Mouse (Mus musculus) forebrain, embryonic 11.5 days (tissue): ENCODE measurements around the gene Dnase1l2. TPM values are rescaled to one million over a fixed set of nuclear protein-coding genes. Genes with fewer than 3 reads are reported as not detected.
"Not testable (repeated sequence)": the region's sequence is repeated elsewhere in the genome, so short reads cannot be mapped to it uniquely, and the experiment has no call there.

Experiments used
- ATAC-seq: fragments of 200-750 bp; cut with Nextera tagmentation; replicated peaks from 2 replicates; pipeline ENCODE4 v1.8.0; 2017; ENCODE audit warnings: moderate TSS enrichment; ENCODE audit not compliant: low FRiP score
- DNase-seq: peaks from one replicate; pipeline ENCODE4 v3.0.0-alpha.2; 2017; ENCODE audit warnings: low spot score
- H3K27ac ChIP-seq: fragments of 300-500 bp; sonication (generic); 2 replicates; pipeline ENCODE4 v1.5.1; 2014; ENCODE audit warnings: low read depth, low read length
- H3K27me3 ChIP-seq: fragments of 300-500 bp; sonication (generic); 2 replicates; pipeline ENCODE4 v1.6.1; 2014; ENCODE audit warnings: mild to moderate bottlenecking, low read length, mixed read lengths; ENCODE audit not compliant: control insufficient read depth, insufficient read depth
- H3K36me3 ChIP-seq: fragments of 300-500 bp; sonication (generic); 2 replicates; pipeline ENCODE4 v1.6.1; 2014; ENCODE audit warnings: mild to moderate bottlenecking, low read length, moderate library complexity, mixed read lengths; ENCODE audit not compliant: control insufficient read depth, insufficient read depth
- H3K4me1 ChIP-seq: fragments of 300-500 bp; sonication (generic); replicated peaks from 2 replicates; pipeline ENCODE4 v1.6.1; 2014; ENCODE audit warnings: low read length, mixed read lengths; ENCODE audit not compliant: control insufficient read depth, insufficient read depth
- H3K4me2 ChIP-seq: fragments of 300-500 bp; sonication (generic); 2 replicates; pipeline ENCODE4 v1.6.1; 2014; ENCODE audit warnings: low read depth, mild to moderate bottlenecking, low read length, moderate library complexity, mixed read lengths; ENCODE audit not compliant: severe bottlenecking
- H3K4me3 ChIP-seq: fragments of 300-500 bp; sonication (generic); 2 replicates; pipeline ENCODE4 v1.5.1; 2014; ENCODE audit warnings: low read depth, low read length
- H3K9ac ChIP-seq: fragments of 300-500 bp; sonication (generic); 2 replicates; pipeline ENCODE4 v1.6.1; 2014; ENCODE audit warnings: low read length
- H3K9me3 ChIP-seq: fragments of 300-500 bp; sonication (generic); 2 replicates; pipeline ENCODE4 v1.6.1; 2016; ENCODE audit warnings: low read length, mixed read lengths; ENCODE audit not compliant: control insufficient read depth
- WGBS: fragments of 180-500 bp; shearing (Covaris S2); extraction: QIAGEN DNeasy Blood & Tissue Kit; methylation state at CpG from one replicate; pipeline ENCODE4 v1.1.7; 2014; 5-methylcytosine and 5-hydroxymethylcytosine counted together
- polyA plus RNA-seq: library from polyadenylated mRNA; unstranded; fragments of >200 nt; fragmentation: Nextera tagmentation; extraction: Ambion mirVana; gene quantifications from 2 replicates; pipeline ENCODE4 v1.2.1, GENCODE M21; 2014

The Dnase1l2 gene
- polyA plus RNA-seq, 1 experiment from 2014 or later: 3.3 TPM

DNA sequence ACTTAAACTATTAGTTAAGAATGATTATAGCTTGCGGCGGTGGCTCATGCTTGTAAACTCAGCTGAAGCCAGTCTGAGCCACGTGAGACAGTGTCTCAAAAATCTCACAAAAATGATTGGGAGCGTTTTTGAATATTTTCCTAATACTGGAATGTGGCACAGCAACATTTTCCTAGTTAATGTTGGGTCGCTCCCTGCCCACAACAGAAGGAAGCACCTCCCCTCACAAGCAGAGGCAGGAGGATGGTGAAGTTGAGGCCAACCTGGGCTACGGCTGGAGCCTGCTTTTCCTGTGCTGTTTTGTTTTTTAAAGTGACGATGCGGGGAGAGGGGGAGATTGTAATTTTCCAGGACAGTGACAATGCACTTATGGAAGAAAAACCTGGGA is 15.7 kb downstream of the Dnase1l2 start:
- DNase-seq (no peak), ATAC-seq (no peak)
- peak overlapping the region; percentile 87 for H3K27ac ChIP-seq
- WGBS: 7% methylated on average over 8 of the region's 8 CpGs
- peak overlapping the region; percentile 90 for H3K9ac ChIP-seq
- peaks cover 2% of the 10 kb centered on the region for H3K4me1 ChIP-seq
- H3K4me3 ChIP-seq: peak overlapping the region; percentile 71
- H3K9me3 ChIP-seq: no peaks in the 10 kb centered on the region
- H3K27me3 ChIP-seq: no peaks in the 10 kb centered on the region
- H3K36me3 ChIP-seq: peaks cover 16% of the 10 kb centered on the region
- H3K4me2 ChIP-seq: peak overlapping the region; percentile 67

- Histone ChIP-seq H3K9ac (peak within 1 kb of the TSS; percentile 90), H3K27me3 (no peaks in the 10 kb centered on the region), H3K36me3 (peaks cover 16% of the 10 kb centered on the region), H3K27ac (peak within 1 kb of the TSS; percentile 87), H3K4me1 (peaks cover 2% of the 10 kb centered on the region), H3K9me3 (no peaks in the 10 kb centered on the region), H3K4me3 (peak within 1 kb of the TSS; percentile 71), H3K4me2 (peak within 1 kb of the TSS; percentile 67)
- WGBS: under 1% methylated on average over 48 of the region's 48 CpGs
- peak; percentile 96 for DNase-seq
- ATAC-seq: peak; percentile 99
Observed at GRCm38 (mm10) chr17:24426471-24427169, 16.3 kb downstream of the Dnase1l2 start, which contains the start of gene Eci1. Eci1 (plus strand) TSS chr17:24426641.

DNA sequence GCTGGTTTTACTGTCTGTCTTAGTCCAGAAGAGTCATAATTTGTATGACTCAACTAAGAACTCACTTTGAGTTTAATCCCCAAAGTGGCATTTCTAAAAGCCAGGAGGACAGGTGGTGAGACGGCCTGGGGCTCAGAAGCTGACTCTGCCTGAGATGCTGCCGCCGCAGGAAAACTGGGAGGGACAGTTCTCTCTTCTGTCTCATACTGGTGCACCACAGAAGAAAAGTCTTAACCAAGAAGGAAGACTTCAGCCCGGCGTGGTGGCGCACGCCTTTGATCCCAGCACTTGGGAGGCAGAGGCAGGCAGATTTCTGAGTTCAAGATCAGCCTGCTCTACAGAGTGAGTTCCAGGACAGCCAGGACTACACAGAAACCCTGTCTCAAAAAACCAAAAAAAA is 17.0 kb downstream of the Dnase1l2 start:
- Histone ChIP-seq H3K4me1 (peaks cover 2% of the 10 kb centered on the region), H3K27me3 (no peaks in the 10 kb centered on the region), H3K36me3 (peaks cover 18% of the 10 kb centered on the region), H3K27ac (no peak overlapping the region), H3K4me3 (no peak overlapping the region), H3K4me2 (peak overlapping the region; percentile 67; the same call in 1 of the 2 replicates), H3K9me3 (no peaks in the 10 kb centered on the region), H3K9ac (no peak overlapping the region)
- 0 out of 2 replicates have a peak, but pooled peaks have one; percentile 1 for ATAC-seq
- DNase-seq: no peak
- WGBS: 94% methylated on average over 7 of the region's 7 CpGs

GRCm38 (mm10) chr17:24425326-24425725 is 17.6 kb downstream of the Dnase1l2 start:
- H3K4me3 ChIP-seq, H3K27me3 ChIP-seq, DNase-seq, H3K27ac ChIP-seq, H3K4me1 ChIP-seq, H3K9me3 ChIP-seq, H3K9ac ChIP-seq, ATAC-seq, H3K4me2 ChIP-seq: not testable (repeated sequence)
- peaks cover 21% of the 10 kb centered on the region for H3K36me3 ChIP-seq
- WGBS: 97% methylated on average over 5 of the region's 8 CpGs

DNA sequence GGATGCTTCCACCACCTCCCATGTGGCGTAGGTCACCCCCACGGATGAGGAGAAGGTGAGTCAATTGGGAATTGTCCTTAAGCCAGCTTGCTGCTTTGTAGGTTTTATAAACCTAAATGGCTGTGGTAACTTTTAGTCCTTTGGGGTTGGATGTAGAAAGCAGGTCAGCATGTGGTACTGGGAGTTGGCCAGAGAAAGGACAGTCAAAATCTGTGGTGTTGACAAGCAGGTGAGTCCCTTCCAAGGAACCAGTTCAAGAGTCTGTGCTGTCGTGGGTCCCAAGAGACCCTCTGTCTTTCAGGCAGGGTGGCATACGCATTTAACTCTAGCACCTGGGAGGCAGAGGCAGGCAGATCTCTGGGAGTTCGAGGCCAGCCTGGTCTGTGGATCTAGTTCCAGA is 18.4 kb downstream of the Dnase1l2 start:
- 97% methylated on average over 5 of the region's 5 CpGs for WGBS
- Histone ChIP-seq H3K9ac (no peak overlapping the region), H3K27ac (no peak overlapping the region), H3K9me3 (no peaks in the 10 kb centered on the region), H3K4me3 (no peak overlapping the region), H3K4me1 (peaks cover 2% of the 10 kb centered on the region), H3K27me3 (no peaks in the 10 kb centered on the region), H3K36me3 (peaks cover 28% of the 10 kb centered on the region), H3K4me2 (no peak overlapping the region)
- no peak for DNase-seq
- no peak for ATAC-seq

DNA sequence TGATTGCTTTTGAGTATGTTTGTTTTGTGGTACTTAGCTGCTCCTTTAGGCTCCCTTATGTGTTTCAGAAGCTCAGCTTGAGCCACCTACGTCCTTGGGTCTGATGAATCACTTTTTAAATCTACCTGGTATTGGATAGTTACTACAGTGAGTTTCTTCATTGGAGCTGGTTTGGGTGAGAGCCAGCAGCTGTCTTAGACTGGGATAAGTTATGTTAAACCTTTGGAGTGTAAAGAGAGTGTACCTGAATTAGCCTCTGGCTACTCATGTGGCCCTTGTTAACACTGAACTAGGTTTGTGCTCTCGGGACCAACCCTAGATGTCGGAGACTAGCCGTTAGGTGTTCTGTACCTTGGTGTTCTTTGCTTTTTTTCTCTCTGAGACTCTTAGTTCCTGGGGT is 19.8 kb downstream of the Dnase1l2 start:
- WGBS: 93% methylated on average over 4 of the region's 4 CpGs
- Histone ChIP-seq H3K4me3 (no peak overlapping the region), H3K36me3 (peaks cover 35% of the 10 kb centered on the region), H3K27me3 (no peaks in the 10 kb centered on the region), H3K27ac (no peak overlapping the region), H3K4me1 (peaks cover 2% of the 10 kb centered on the region), H3K9me3 (no peaks in the 10 kb centered on the region), H3K4me2 (no peak overlapping the region), H3K9ac (no peak overlapping the region)
- ATAC-seq (no peak), DNase-seq (no peak)

DNA sequence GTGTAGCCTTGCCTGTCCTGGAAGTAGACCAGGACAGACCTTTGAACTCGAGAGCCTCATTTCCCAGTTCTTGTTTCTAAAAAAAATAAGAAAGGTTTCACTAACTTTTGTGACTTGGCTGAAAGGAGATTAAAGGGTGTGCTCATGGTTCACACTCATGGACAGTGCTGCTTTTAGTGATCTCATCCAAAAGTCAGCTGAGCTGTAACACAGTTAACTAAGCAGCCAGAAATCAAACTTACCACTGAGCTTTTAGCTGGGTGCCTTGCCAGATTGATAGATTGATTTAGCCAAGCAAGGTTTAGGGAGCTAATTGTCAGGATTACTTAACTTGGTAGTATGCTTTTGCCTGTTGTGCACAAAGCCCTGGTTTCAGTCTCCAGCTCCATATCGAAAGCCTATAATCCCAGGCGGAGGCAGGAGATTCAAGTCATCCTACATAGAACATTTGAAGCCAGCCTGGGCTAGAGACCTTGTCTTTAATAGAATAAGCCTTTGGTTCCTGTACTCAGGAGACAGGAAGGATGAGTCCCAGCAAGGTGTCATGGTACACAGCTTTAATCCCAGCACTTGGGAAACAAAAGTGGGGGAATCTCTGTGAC is 26.8 kb downstream of the Dnase1l2 start:
- no peak overlapping the region for H3K27ac ChIP-seq
- ATAC-seq (no peak), DNase-seq (no peak)
- H3K36me3 ChIP-seq: peaks cover 19% of the 10 kb centered on the region
- no peaks in the 10 kb centered on the region for H3K9me3 ChIP-seq
- no peak overlapping the region; the same call in 1 of the 2 replicates for H3K9ac ChIP-seq
- H3K4me1 ChIP-seq: peaks cover 2% of the 10 kb centered on the region; the same call in 1 of the 2 replicates
- H3K27me3 ChIP-seq: no peaks in the 10 kb centered on the region
- H3K4me3 ChIP-seq: peak overlapping the region; percentile 88; the same call in 1 of the 2 replicates
- WGBS: 89% methylated on average over 3 of the region's 3 CpGs
- H3K4me2 ChIP-seq: peak overlapping the region; percentile 92

DNA sequence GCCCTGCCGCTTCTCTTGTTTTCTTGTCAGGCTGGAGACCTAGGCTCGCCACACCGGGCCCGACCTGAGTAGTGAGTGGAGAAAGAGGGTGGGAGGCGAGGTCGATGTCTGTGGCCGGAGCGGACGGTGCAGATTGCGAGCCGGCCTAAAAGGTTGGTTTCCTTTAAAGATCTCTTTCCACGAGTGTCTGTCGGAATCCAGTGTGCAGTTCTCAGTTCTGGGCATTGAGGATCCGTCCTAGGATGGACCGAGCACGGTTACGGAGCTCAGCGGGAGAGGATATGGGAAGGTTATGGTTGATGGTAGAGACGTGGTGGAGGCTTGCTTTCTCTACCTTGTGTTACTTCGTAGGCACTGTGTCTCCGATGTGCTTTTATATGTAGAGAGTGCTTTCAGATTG is 27.9 kb downstream of the Dnase1l2 start:
- Histone ChIP-seq H3K4me1 (peaks cover 2% of the 10 kb centered on the region; the same call in 1 of the 2 replicates), H3K27ac (peak overlapping the region; percentile 85), H3K4me3 (peak overlapping the region; percentile 88), H3K9me3 (no peaks in the 10 kb centered on the region), H3K27me3 (no peaks in the 10 kb centered on the region), H3K36me3 (peaks cover 12% of the 10 kb centered on the region), H3K9ac (peak overlapping the region; percentile 90), H3K4me2 (peak overlapping the region; percentile 92)
- DNase-seq: no peak
- ATAC-seq: no peak
- WGBS: under 1% methylated on average over 21 of the region's 21 CpGs
